Mouse (Mus musculus) cerebellum, postnatal 14 days (tissue): Measurements from ENCODE around the gene Dctn3.

Experiments used
- DNase-seq, 2 experiments: peaks; one replicate each; pipeline ENCODE4 v3.0.0; 2021; ENCODE audit warnings: mixed read lengths in 2 of 2

Gene Dctn3

DNA sequence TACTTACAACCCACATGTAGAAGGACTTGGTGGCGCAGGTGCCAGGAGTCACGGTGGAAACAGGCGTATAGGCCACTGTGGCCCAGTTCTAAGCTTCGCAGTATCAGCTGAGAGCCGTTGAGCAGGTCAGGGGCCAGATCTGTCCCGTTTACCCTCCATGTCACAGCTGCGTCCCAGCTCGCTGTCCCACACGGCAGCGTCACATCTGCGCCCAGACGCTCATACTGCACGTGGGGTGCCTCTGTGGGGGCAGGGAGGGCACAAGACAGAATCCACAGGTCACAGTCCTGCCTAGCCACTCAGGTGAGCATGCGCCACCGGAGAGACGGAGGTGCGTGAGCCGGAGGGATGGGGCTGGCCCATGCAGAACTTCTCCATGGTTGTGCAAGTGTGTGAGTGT is 52.1 kb downstream of the Dctn3 start:
- no peak for DNase-seq

DNA sequence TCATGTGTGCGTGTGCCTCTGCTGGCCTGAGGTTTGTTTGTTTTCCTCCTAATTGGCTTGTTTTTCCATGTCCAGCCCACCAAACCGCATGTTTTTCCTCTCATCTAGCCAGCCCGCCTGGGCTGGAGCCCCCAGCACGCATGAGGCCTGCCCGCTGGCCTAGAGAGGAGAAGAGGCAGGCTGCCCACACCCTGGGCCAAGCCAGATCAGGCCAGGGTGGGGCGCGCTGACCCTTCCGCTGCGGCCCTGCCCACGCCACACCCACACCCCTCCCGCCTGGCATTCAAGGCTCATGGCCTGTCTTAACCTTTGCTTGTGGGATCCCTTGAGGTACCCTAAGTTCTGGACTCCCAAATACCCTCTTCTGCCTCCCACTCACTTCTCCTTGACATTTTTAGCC is 56.3 kb downstream of the Dctn3 start:
- no peak for DNase-seq

DNA sequence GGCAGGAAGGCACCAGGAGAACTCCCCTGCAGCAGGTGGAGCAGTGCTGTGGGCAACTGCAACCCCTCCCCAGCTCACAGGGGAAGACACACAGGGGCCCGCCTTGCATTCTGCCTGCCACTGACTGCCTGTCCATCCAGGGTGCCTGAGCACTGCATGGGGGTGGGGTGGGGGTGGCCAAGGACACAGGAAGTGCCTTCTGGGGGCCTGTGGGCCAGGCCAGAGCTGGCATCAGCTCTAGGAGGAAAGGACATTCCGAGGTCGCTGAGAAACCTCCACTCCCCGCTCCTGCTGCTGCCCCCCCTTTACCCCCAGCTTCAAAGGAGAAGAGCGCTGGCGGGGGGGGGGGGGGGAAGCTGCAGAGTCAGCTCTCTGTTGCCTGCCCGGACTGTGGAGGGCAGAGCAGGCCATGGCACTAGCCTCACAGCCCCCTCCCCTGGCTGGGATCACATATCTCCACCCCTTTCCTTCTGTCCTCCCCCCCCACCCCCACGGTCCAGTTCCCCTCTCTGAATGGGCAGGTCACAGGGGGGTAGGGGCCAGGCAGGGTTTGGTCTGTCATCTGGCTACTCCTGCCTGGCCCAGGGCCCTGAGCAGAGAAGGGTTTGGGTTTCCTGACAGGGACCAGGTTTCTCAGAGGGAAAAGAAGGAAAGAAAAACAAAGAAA is 57.8 kb downstream of the Dctn3 start:
- DNase-seq: no peak
